Mouse (Mus musculus): Measurements from ENCODE around the gene Col4a3bp.

- TF ChIP-seq TAL1 (conservative IDR thresholded peaks at IDR 0.05; ENCODE audit: low read depth, low read length) (no peak), CTCF (IDR thresholded peaks at IDR 0.05; ENCODE audit: low read depth, low read length) (no peak)
These were observed 78.5 kb downstream of the Col4a3bp start for GRCm38 (mm10) chr13:96620891-96621290.
